Mouse (Mus musculus) large intestine, adult 2 months (tissue): Measurements from ENCODE around the gene Frs3. TPM values are rescaled to one million over a fixed set of nuclear protein-coding genes. Genes with fewer than 3 reads are reported as not detected.
A peak's percentile ranks its signal among the peaks of the same experiment; 100 is the strongest.
"Not testable (repeated sequence)": the region's sequence is repeated elsewhere in the genome, so short reads cannot be mapped to it uniquely, and the experiment has no call there.

ENCODE experiments used
- DNase-seq: peaks from one replicate; pipeline ENCODE4 v3.0.0-alpha.2; 2012; ENCODE audit warnings: low read depth, low spot score
- WGBS: fragments of 180-500 bp; shearing (Covaris S2); methylation state at CpG from one replicate; pipeline ENCODE4 v1.1.7; 2018; 5-methylcytosine and 5-hydroxymethylcytosine counted together
- polyA plus RNA-seq: library from polyadenylated mRNA; depleted of rRNA; stranded (reverse); fragments of >200 nt; gene quantifications from 2 replicates; pipeline ENCODE4 v1.2.3, GENCODE M21; 2012; rRNA removed

Frs3 gene
- 4.4 and 7.3 TPM in 2 replicates for polyA plus RNA-seq

DNA sequence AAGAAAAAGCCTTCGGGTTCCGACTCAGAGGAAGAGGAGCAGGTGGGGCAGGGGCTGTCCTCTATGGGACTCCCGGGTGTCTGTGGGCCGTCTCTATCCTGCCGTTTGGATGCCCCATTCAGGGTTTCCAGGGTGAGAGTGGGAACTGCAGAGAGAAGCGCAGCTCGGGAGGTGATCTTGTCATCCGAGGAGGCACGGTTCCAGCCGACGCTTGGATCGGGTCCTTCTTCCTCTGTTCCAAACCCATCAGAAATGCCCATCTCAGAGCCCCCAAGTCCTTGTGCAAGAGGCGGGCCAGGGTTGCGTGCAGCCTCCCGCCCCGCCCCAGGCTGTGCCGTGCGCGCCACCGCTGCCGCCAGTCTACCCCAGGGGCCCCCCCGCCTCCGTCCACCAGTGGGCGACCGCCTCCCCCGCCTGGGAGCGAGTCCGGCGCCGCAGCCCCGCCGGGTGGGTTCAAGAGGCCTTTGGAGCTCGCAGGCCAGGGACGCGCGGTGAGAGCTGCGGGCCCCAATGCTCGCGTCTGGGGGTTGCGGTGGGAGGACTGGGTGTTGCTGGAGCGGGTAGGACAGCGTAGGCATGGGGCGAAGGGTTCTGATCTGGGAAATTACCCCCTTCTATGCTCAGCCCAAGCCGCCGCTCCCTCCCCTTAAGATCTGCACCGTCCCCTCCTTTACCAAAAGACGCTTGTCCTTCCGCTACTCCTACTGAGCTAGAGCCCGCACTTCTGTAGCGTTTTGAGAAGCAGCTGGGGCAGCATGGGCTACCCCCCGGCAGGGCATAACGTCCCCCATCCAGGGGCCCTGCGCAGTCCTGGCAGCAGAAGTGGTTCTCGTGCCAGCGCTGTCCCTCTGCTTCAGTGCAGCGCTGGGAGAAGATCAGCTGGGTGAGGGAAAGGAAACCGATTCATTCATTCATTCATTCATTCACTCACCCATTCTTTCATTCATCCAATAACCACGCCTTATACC, at the start of gene Frs3:
Gene Frs3 (plus strand): TSS at position 423 of the 968 bp plus-strand sequence.
- WGBS = 2% methylated on average over 58 of the region's 58 CpGs
- no peak for DNase-seq

GRCm38 (mm10) chr17:47642992-47643391, 45.8 kb upstream of the Frs3 start:
- DNase-seq = no peak
- WGBS = 85% methylated on average over 2 of the region's 2 CpGs

- WGBS = 93% methylated on average over 1 of the region's 1 CpGs
Observed at GRCm38 (mm10) chr17:47646683-47647082, 42.1 kb upstream of the Frs3 start.

DNA sequence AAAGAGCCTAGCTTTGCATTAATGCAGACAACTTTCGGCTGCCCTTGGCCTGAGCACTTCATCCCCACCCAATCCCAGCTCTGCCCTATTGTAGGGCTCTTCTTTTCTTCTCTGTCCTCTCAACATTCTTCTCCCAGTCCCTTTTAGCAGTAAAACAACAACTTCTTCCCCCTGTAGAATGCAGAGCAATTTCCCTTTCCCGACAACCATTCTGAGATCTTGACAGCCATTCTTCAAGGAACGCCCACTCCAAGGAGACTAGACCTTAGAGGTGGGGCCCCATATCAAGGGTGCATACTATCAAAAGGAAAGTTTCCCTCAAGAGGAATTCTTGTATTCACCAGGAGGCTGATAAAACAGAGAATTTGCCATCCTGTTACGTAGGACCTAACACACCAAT, 39.9 kb upstream of the Frs3 start:
- WGBS = 79% methylated on average over 4 of the region's 4 CpGs
- DNase-seq = no peak

More at GRCm38 (mm10) chr17:47646683-47647082, 42.1 kb upstream of the Frs3 start:
- DNase-seq = peak; percentile 50

- no peak for DNase-seq
- 88% methylated on average over 2 of the region's 2 CpGs for WGBS
Observed at GRCm38 (mm10) chr17:47651953-47652352, 36.9 kb upstream of the Frs3 start.

- DNase-seq = not testable (repeated sequence)
- WGBS = 89% methylated on average over 8 of the region's 8 CpGs
Observed at GRCm38 (mm10) chr17:47654346-47654745, 34.5 kb upstream of the Frs3 start.

- no peak for DNase-seq
- 47% methylated on average over 5 of the region's 5 CpGs for WGBS
Observed at GRCm38 (mm10) chr17:47655697-47656096, 33.1 kb upstream of the Frs3 start.

- DNase-seq = no peak
- WGBS = 58% methylated on average over 4 of the region's 4 CpGs
Observed at GRCm38 (mm10) chr17:47657901-47658300, 30.9 kb upstream of the Frs3 start.

- whole genome bisulfite sequencing = 38% methylated on average over 3 of the region's 3 CpGs
- no peak for DNase-seq
Observed at GRCm38 (mm10) chr17:47658741-47659243, 30.0 kb upstream of the Frs3 start.

- WGBS = 65% methylated on average over 9 of the region's 9 CpGs
- no peak for DNase-seq
Observed at GRCm38 (mm10) chr17:47663009-47663713, 25.7 kb upstream of the Frs3 start.

- WGBS = 75% methylated on average over 7 of the region's 7 CpGs
- DNase-seq = no peak
Observed at GRCm38 (mm10) chr17:47664474-47664873, 24.4 kb upstream of the Frs3 start.

- DNase-seq = no peak
- 79% methylated on average over 4 of the region's 4 CpGs for WGBS
Observed at GRCm38 (mm10) chr17:47669166-47669565, 19.7 kb upstream of the Frs3 start.

DNA sequence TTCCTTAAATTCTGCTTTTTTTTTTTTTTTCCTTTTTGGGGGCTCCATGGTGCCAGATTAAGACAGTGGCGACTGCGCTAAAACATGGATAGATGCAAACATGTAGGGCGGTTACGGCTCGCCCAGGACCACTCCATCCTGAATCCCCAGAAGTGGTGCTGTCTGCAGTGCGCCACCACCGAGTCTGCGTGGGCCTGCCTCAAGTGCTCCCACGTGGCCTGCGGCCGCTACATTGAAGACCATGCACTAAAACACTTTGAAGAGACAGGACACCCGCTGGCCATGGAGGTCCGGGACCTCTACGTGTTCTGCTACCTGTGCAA, 16.9 kb upstream of the Frs3 start:
- no peak for DNase-seq
- 78% methylated on average over 14 of the region's 14 CpGs for WGBS

DNA sequence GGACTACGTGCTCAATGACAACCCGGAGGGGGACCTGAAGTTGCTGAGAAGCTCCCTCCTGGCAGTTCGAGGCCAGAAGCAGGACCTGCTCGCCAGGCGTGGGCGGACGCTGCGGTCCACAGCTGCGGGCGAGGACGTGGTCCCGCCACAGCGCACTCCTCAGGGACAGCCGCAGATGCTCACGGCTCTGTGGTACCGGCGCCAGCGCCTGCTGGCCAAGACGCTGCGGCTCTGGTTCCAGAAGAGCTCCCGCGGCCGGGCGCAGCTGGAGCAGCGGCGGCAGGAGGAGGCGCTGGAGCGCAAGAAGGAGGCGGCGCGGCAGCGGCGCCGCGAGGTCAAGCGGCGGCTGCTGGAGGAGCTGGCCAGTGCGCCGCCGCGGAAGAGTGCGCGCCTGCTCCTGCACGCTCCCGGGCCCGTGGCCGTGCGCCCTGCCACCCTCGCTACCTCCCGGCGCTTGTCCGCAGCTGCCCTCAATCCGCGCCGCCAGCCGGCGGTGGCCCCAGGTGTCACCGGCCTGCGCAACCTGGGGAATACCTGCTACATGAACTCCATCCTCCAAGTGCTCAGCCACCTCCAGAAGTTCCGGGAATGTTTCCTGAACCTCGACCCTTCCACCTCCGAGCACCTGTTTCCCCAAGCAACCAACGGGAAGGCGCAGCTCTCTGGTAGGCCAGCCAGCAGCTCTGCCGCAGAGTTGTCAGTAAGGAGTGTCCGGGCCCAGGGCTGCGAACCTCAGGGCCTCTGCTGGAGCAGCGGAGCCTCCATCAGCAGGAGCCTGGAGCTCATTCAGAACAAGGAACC, 16.3 kb upstream of the Frs3 start:
- DNase-seq = no peak
- WGBS = 53% methylated on average over 68 of the region's 68 CpGs

GRCm38 (mm10) chr17:47676581-47676980, 12.2 kb upstream of the Frs3 start:
- WGBS = 28% methylated on average over 9 of the region's 9 CpGs
- no peak for DNase-seq

GRCm38 (mm10) chr17:47678238-47678637, 10.6 kb upstream of the Frs3 start:
- WGBS = 57% methylated on average over 5 of the region's 5 CpGs
- DNase-seq = no peak

- WGBS = 45% methylated on average over 5 of the region's 5 CpGs
- DNase-seq = no peak
Observed at GRCm38 (mm10) chr17:47678702-47679101, 10.1 kb upstream of the Frs3 start.

- WGBS = 44% methylated on average over 4 of the region's 4 CpGs
- no peak for DNase-seq
Observed at GRCm38 (mm10) chr17:47682836-47683235, 6.0 kb upstream of the Frs3 start.

- whole genome bisulfite sequencing = under 1% methylated on average over 70 of the region's 70 CpGs
- DNase-seq = peak; percentile 82
Observed at GRCm38 (mm10) chr17:47687409-47688343, 1.2 kb upstream of the Frs3 start.
